Mouse (Mus musculus) lung, postnatal 0 days (tissue): ENCODE measurements at regions not wholly inside any gene's neighbourhood (a gene's known extent, or its start where the extent isn't known, plus 50 kb on each side); places are given as distances from the start of the nearest gene placed in this dataset.
A peak's percentile ranks its signal among the peaks of the same experiment; 100 is the strongest.

Source experiments
- ATAC-seq: fragments of 200-750 bp; cut with Nextera tagmentation; 2 replicates; pipeline ENCODE4 v1.8.0; 2017; ENCODE audit warnings: moderate library complexity
- DNase-seq: peaks from one replicate; pipeline ENCODE4 v3.0.0-alpha.2; 2016; ENCODE audit warnings: low spot score
- H3K27ac ChIP-seq: fragments of 300-500 bp; sonication (generic); 2 replicates; pipeline ENCODE4 v1.5.1; 2014; ENCODE audit warnings: antibody characterized with exemption, mild to moderate bottlenecking, low read length, mixed read lengths
- H3K27me3 ChIP-seq: fragments of 300-500 bp; sonication (generic); replicated peaks from 2 replicates; pipeline ENCODE4 v1.6.1; 2014; ENCODE audit warnings: low read length, mixed read lengths; ENCODE audit not compliant: insufficient read depth
- H3K36me3 ChIP-seq: fragments of 300-500 bp; sonication (generic); 2 replicates; pipeline ENCODE4 v1.6.1; 2014; ENCODE audit warnings: low read length, mixed read lengths; ENCODE audit not compliant: insufficient read depth
- H3K4me1 ChIP-seq: fragments of 300-500 bp; sonication (generic); 2 replicates; pipeline ENCODE4 v1.6.1; 2014; ENCODE audit warnings: antibody characterized with exemption, low read depth, low read length, mixed read lengths; ENCODE audit not compliant: insufficient read depth
- H3K4me2 ChIP-seq: fragments of 300-500 bp; sonication (generic); replicated peaks from 2 replicates; pipeline ENCODE4 v1.6.1; 2014; ENCODE audit warnings: low read depth, mild to moderate bottlenecking, low read length, moderate library complexity, mixed read lengths
- H3K4me3 ChIP-seq: fragments of 300-500 bp; sonication (generic); 2 replicates; pipeline ENCODE4 v1.5.1; 2014; ENCODE audit warnings: low read depth, low read length
- H3K9ac ChIP-seq: fragments of 300-500 bp; sonication (generic); replicated peaks from 2 replicates; pipeline ENCODE4 v1.6.1; 2014; ENCODE audit warnings: low read depth, mild to moderate bottlenecking
- H3K9me3 ChIP-seq: fragments of 300-500 bp; sonication (generic); 2 replicates; pipeline ENCODE4 v1.6.1; 2016; ENCODE audit warnings: low read length, mixed read lengths
- CTCF ChIP-seq: IDR thresholded peaks from 2 replicates; pipeline ENCODE4 v1.5.1; 2016; ENCODE audit warnings: antibody characterized with exemption, mild to moderate bottlenecking
- EP300 ChIP-seq: IDR thresholded peaks from 2 replicates; pipeline ENCODE4 v1.6.1; 2016; ENCODE audit warnings: antibody characterized with exemption, mild to moderate bottlenecking, control low read depth
- WGBS: fragments of 180-500 bp; shearing (Covaris S2); extraction: QIAGEN DNeasy Blood & Tissue Kit; methylation state at CpG from one replicate; pipeline ENCODE4 v1.1.7; 2014; 5-methylcytosine and 5-hydroxymethylcytosine counted together

GRCm38 (mm10) chr10:18931344-18931743 lies 84.1 kb downstream of the Tnfaip3 start:
- Histone ChIP-seq H3K36me3 (no peaks in the 10 kb centered on the region), H3K27me3 (no peaks in the 10 kb centered on the region), H3K4me1 (no peaks in the 10 kb centered on the region), H3K4me2 (no peak overlapping the region), H3K27ac (no peak overlapping the region), H3K4me3 (no peak overlapping the region), H3K9ac (no peak overlapping the region), H3K9me3 (no peaks in the 10 kb centered on the region)
- WGBS = 19% methylated on average over 2 of the region's 2 CpGs
- DNase-seq = peak; percentile 49
- peak; percentile 28; the same call in 1 of the 2 replicates for ATAC-seq
- TF ChIP-seq EP300 (no peak), CTCF (no peak)

DNA sequence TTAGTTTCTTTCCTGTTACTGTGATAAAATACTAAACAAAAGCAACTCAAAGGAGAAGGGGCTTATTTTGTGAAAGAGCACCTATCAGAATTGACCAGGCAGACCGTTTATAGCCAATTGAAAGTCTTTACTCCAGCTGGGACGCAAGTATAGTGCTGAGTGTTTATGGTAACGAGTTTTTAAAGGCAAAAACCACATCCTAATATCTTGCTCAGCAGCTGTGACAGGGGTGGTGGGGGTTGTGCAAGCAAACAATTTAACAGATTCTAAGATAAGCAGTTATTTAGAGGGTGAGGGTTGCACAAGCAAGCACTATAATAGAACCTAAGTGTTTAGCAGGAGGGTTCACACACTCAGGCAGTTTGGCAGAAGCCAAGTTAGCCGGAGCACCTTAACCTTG lies 74.0 kb downstream of the Tnfaip3 start:
- Histone ChIP-seq H3K9me3 (no peaks in the 10 kb centered on the region), H3K4me3 (no peak overlapping the region), H3K4me2 (no peak overlapping the region), H3K27ac (no peak overlapping the region), H3K4me1 (no peaks in the 10 kb centered on the region; the same call in 1 of the 2 replicates), H3K9ac (no peak overlapping the region), H3K27me3 (no peaks in the 10 kb centered on the region), H3K36me3 (no peaks in the 10 kb centered on the region)
- ATAC-seq = no peak
- 53% methylated on average over 4 of the region's 4 CpGs for WGBS
- DNase-seq = no peak
- TF ChIP-seq EP300 (no peak), CTCF (no peak)

GRCm38 (mm10) chr10:18941908-18942307 lies 73.5 kb downstream of the Tnfaip3 start:
- Histone ChIP-seq H3K4me1 (no peaks in the 10 kb centered on the region; the same call in 1 of the 2 replicates), H3K4me2 (no peak overlapping the region), H3K9ac (no peak overlapping the region), H3K4me3 (no peak overlapping the region), H3K27me3 (no peaks in the 10 kb centered on the region), H3K27ac (no peak overlapping the region), H3K9me3 (no peaks in the 10 kb centered on the region), H3K36me3 (no peaks in the 10 kb centered on the region)
- DNase-seq (no peak), ATAC-seq (no peak)
- no peak for TF ChIP-seq CTCF
- TF ChIP-seq EP300 = no peak
- 52% methylated on average over 7 of the region's 7 CpGs for WGBS

GRCm38 (mm10) chr10:18943296-18944075 lies 72.0 kb downstream of the Tnfaip3 start:
- TF ChIP-seq CTCF (no peak), EP300 (no peak)
- Histone ChIP-seq H3K4me2 (no peak overlapping the region), H3K4me3 (no peak overlapping the region), H3K9me3 (no peaks in the 10 kb centered on the region), H3K9ac (no peak overlapping the region), H3K27me3 (no peaks in the 10 kb centered on the region), H3K36me3 (no peaks in the 10 kb centered on the region), H3K27ac (no peak overlapping the region), H3K4me1 (no peaks in the 10 kb centered on the region; the same call in 1 of the 2 replicates)
- ATAC-seq (no peak), DNase-seq (no peak)
- 52% methylated on average over 6 of the region's 6 CpGs for WGBS

DNA sequence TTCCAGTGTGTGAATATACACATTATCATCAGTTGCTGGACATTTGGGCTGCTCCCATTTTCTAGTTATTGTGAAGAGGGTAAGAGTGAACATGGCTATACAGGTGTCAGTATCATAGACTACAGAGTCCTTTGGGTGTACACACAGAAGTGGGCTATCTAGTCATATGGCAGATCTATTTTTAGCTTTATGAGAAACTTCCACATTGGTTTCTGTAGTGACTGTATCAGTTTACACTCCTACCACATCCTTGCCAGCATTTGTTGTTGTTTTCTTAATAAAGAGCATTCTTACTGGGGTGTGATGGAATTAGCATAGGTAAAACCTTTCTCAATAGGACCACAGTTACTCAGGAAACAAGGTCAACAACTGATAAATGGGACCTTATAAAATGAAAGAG lies 68.7 kb downstream of the Tnfaip3 start:
- Histone ChIP-seq H3K27ac (no peak overlapping the region), H3K4me2 (no peak overlapping the region), H3K36me3 (no peaks in the 10 kb centered on the region), H3K4me3 (no peak overlapping the region), H3K27me3 (no peaks in the 10 kb centered on the region), H3K9me3 (no peaks in the 10 kb centered on the region), H3K4me1 (no peaks in the 10 kb centered on the region; the same call in 1 of the 2 replicates), H3K9ac (no peak overlapping the region)
- DNase-seq = no peak
- ATAC-seq = no peak
- TF ChIP-seq CTCF (no peak), EP300 (no peak)
